Mouse (Mus musculus) C2C12 (cell line): ENCODE data around the gene Fpr-rs6. TPM values are rescaled to one million over a fixed set of nuclear protein-coding genes. Genes with fewer than 3 reads are reported as not detected.

Source experiments
- H3K27me3 ChIP-seq: one replicate; pipeline ENCODE4 v1.6.1; 2011; ENCODE audit not compliant: control insufficient read depth, insufficient read depth, insufficient read length
- H3K36me3 ChIP-seq: one replicate; pipeline ENCODE4 v1.6.1; 2011; ENCODE audit not compliant: control insufficient read depth, insufficient read depth
- H3K4me3 ChIP-seq: one replicate; pipeline ENCODE4 v1.5.1; 2011; ENCODE audit warnings: mild to moderate bottlenecking, control low read depth; ENCODE audit not compliant: poor library complexity, insufficient read depth, severe bottlenecking
- H3K79me2 ChIP-seq: one replicate; pipeline ENCODE4 v1.6.1; 2011; ENCODE audit not compliant: control insufficient read depth, insufficient read depth
- H3K79me3 ChIP-seq: one replicate; pipeline ENCODE4 v1.6.1; 2011; ENCODE audit warnings: low read depth, control low read depth
- H3ac ChIP-seq: one replicate; pipeline ENCODE3; 2011; ENCODE audit warnings: low read depth; ENCODE audit not compliant: control insufficient read depth, insufficient read length
- CEBPB ChIP-seq: IDR thresholded peaks from one replicate; pipeline ENCODE4 v1.6.1; 2011; ENCODE audit warnings: low read depth, mild to moderate bottlenecking, control low read depth, moderate library complexity
- CTCF ChIP-seq: IDR thresholded peaks from one replicate; pipeline ENCODE4 v1.5.1; 2011; ENCODE audit not compliant: control insufficient read depth, insufficient read depth, insufficient read length
- FOSL1 ChIP-seq: IDR thresholded peaks from one replicate; pipeline ENCODE4 v1.8.0; 2011; ENCODE audit warnings: mild to moderate bottlenecking, low read length; ENCODE audit not compliant: poor library complexity, insufficient read depth, severe bottlenecking
- MAX ChIP-seq: IDR thresholded peaks from one replicate; pipeline ENCODE4 v1.6.1; 2011; ENCODE audit warnings: mild to moderate bottlenecking, control low read depth
- MYOD1 ChIP-seq: IDR thresholded peaks from one replicate; pipeline ENCODE4 v1.6.1; 2011; ENCODE audit warnings: low read depth; ENCODE audit not compliant: control insufficient read depth, insufficient read length
- MYOG ChIP-seq: IDR thresholded peaks from one replicate; pipeline ENCODE4 v1.6.1; 2011; ENCODE audit not compliant: control insufficient read depth, insufficient read length; ENCODE audit errors: extremely low read depth
- USF1 ChIP-seq: IDR thresholded peaks from one replicate; pipeline ENCODE4 v1.6.1; 2011; ENCODE audit warnings: low read depth, mild to moderate bottlenecking, control low read depth, moderate library complexity
- long read RNA-seq, 2 experiments: library from polyadenylated mRNA; unstranded; transcript quantifications; one replicate each; pipeline ENCODE4 v2.0.0; 2019 to 2020
- polyA plus RNA-seq: library from polyadenylated mRNA; unstranded; fragments of >200 nt; fragmentation: generic; extraction: Trizol; gene quantifications from one replicate; pipeline ENCODE4 v1.2.1, GENCODE M21; 2012; ENCODE audit warnings: missing spikeins

Fpr-rs6 gene
- not detected for polyA plus RNA-seq
- long read RNA-seq, experiment 1: 0 reads
- long read RNA-seq, experiment 2: 0 reads

GRCm38 (mm10) chr17:20182997-20183396 lies at the start of gene Fpr-rs6:
Gene Fpr-rs6 (minus strand): TSS chr17:20183097.
- Histone ChIP-seq H3K27me3 (no peaks in the 10 kb centered on the region), H3K4me3 (no peak within 1 kb of the TSS), H3K79me2 (no peaks in the 10 kb centered on the region), H3K36me3 (no peaks in the 10 kb centered on the region), H3ac (no peak within 1 kb of the TSS), H3K79me3 (no peaks in the 10 kb centered on the region)
- TF ChIP-seq MYOG: no peak
- no peak for TF ChIP-seq MYOD1
- no peak for TF ChIP-seq CEBPB
- TF ChIP-seq USF1: no peak
- TF ChIP-seq CTCF: no peak
- TF ChIP-seq FOSL1: no peak
- no peak for TF ChIP-seq MAX

Other genes with a start within 250 kb of the Fpr-rs6 start
- under 0.01 TPM for gene Vmn2r104, start 134.8 kb downstream of the Fpr-rs6 start, polyA plus RNA-seq
- not detected for gene Fpr-rs7, start 68.9 kb downstream of the Fpr-rs6 start, polyA plus RNA-seq
- gene Vmn2r105, start 52.0 kb upstream of the Fpr-rs6 start, polyA plus RNA-seq: not detected
- not detected for gene Vmn2r106, start 102.5 kb upstream of the Fpr-rs6 start, polyA plus RNA-seq
- not detected for gene Vmn2r107, start 162.1 kb upstream of the Fpr-rs6 start, polyA plus RNA-seq
- gene Vmn1r224, start 231.0 kb upstream of the Fpr-rs6 start, polyA plus RNA-seq: not detected